Mouse (Mus musculus) neural tube, embryonic 15.5 days (tissue): ENCODE measurements around the gene Zc3h4. TPM values are rescaled to one million over a fixed set of nuclear protein-coding genes. Genes with fewer than 3 reads are reported as not detected.
"Not testable (repeated sequence)": the region's sequence is repeated elsewhere in the genome, so short reads cannot be mapped to it uniquely, and the experiment has no call there.

Experiments used
- ATAC-seq: fragments of 200-750 bp; cut with Nextera tagmentation; 2 replicates; pipeline ENCODE4 v1.8.0; 2017; ENCODE audit warnings: mild to moderate bottlenecking, moderate TSS enrichment, moderate library complexity; ENCODE audit not compliant: low FRiP score
- H3K27ac ChIP-seq: fragments of 300-500 bp; sonication (generic); replicated peaks from 2 replicates; pipeline ENCODE4 v1.5.1; 2015; ENCODE audit warnings: mild to moderate bottlenecking, inconsistent platforms
- H3K27me3 ChIP-seq: fragments of 300-500 bp; sonication (generic); replicated peaks from 2 replicates; pipeline ENCODE4 v1.6.1; 2015; ENCODE audit warnings: inconsistent platforms
- H3K36me3 ChIP-seq: fragments of 300-500 bp; sonication (generic); 2 replicates; pipeline ENCODE4 v1.6.1; 2015; ENCODE audit warnings: inconsistent platforms
- H3K4me1 ChIP-seq: fragments of 300-500 bp; sonication (generic); 2 replicates; pipeline ENCODE4 v1.6.1; 2015; ENCODE audit warnings: inconsistent platforms
- H3K4me2 ChIP-seq: fragments of 300-500 bp; sonication (generic); 2 replicates; pipeline ENCODE4 v1.6.1; 2015; ENCODE audit warnings: inconsistent platforms, mild to moderate bottlenecking, moderate library complexity
- H3K4me3 ChIP-seq: fragments of 300-500 bp; sonication (generic); replicated peaks from 2 replicates; pipeline ENCODE4 v1.5.1; 2015; ENCODE audit warnings: mild to moderate bottlenecking, inconsistent platforms
- H3K9ac ChIP-seq: fragments of 300-500 bp; sonication (generic); replicated peaks from 2 replicates; pipeline ENCODE4 v1.6.1; 2015; ENCODE audit warnings: mild to moderate bottlenecking, inconsistent platforms
- H3K9me3 ChIP-seq: fragments of 300-500 bp; sonication (generic); replicated peaks from 2 replicates; pipeline ENCODE4 v1.6.1; 2016; ENCODE audit warnings: inconsistent platforms
- WGBS: fragments of 180-500 bp; shearing (Covaris S2); methylation state at CpG from one replicate; pipeline ENCODE4 v1.1.7; 2015; ENCODE audit warnings: mixed read lengths; 5-methylcytosine and 5-hydroxymethylcytosine counted together
- polyA plus RNA-seq: library from polyadenylated mRNA; unstranded; fragments of >200 nt; fragmentation: Nextera tagmentation; extraction: Ambion mirVana; gene quantifications from 2 replicates; pipeline ENCODE4 v1.2.1, GENCODE M21; 2015

The Zc3h4 gene
- polyA plus RNA-seq, 1 experiment from 2014 or later: 14.5 TPM

GRCm38 (mm10) chr7:16376505-16376904 is 24.2 kb upstream of the Zc3h4 start:
- 100% methylated on average over 1 of the region's 1 CpGs for WGBS
- H3K36me3 ChIP-seq: peaks cover 54% of the 10 kb centered on the region

GRCm38 (mm10) chr7:16387160-16388041 is 13.3 kb upstream of the Zc3h4 start, which contains the start of gene Sae1:
Gene Sae1, minus strand, starts transcription at chr7:16387806.
- WGBS: under 1% methylated on average over 58 of the region's 58 CpGs
- Histone ChIP-seq H3K9ac (peak within 1 kb of the TSS; percentile 96), H3K9me3 (no peaks in the 10 kb centered on the region), H3K27me3 (no peaks in the 10 kb centered on the region), H3K27ac (peak within 1 kb of the TSS; percentile 88), H3K36me3 (no peaks in the 10 kb centered on the region), H3K4me1 (peaks cover 35% of the 10 kb centered on the region), H3K4me2 (peak within 1 kb of the TSS; percentile 86), H3K4me3 (peak within 1 kb of the TSS; percentile 100)
- peak; percentile 96 for ATAC-seq

More at GRCm38 (mm10) chr7:16376505-16376904, 24.2 kb upstream of the Zc3h4 start:
- no peak for ATAC-seq
- no peak overlapping the region for H3K9ac ChIP-seq
- no peaks in the 10 kb centered on the region for H3K9me3 ChIP-seq
- H3K27ac ChIP-seq: no peak overlapping the region
- H3K4me2 ChIP-seq: no peak overlapping the region
- no peaks in the 10 kb centered on the region for H3K27me3 ChIP-seq
- no peaks in the 10 kb centered on the region for H3K4me1 ChIP-seq
- no peak overlapping the region for H3K4me3 ChIP-seq

GRCm38 (mm10) chr7:16389942-16390341 is 10.8 kb upstream of the Zc3h4 start:
- H3K36me3 ChIP-seq, H3K9me3 ChIP-seq, ATAC-seq, H3K4me2 ChIP-seq, H3K9ac ChIP-seq, H3K27ac ChIP-seq, H3K4me3 ChIP-seq, H3K27me3 ChIP-seq: not testable (repeated sequence)
- H3K4me1 ChIP-seq: peaks cover 28% of the 10 kb centered on the region
- 86% methylated on average over 2 of the region's 2 CpGs for WGBS

GRCm38 (mm10) chr7:16392923-16393322 is 7.8 kb upstream of the Zc3h4 start:
- peaks cover 8% of the 10 kb centered on the region for H3K4me1 ChIP-seq
- ATAC-seq: no peak
- no peaks in the 10 kb centered on the region for H3K9me3 ChIP-seq
- 52% methylated on average over 4 of the region's 4 CpGs for WGBS
- no peaks in the 10 kb centered on the region for H3K27me3 ChIP-seq
- no peak overlapping the region for H3K27ac ChIP-seq
- H3K4me2 ChIP-seq: no peak overlapping the region
- H3K36me3 ChIP-seq: no peaks in the 10 kb centered on the region
- no peak overlapping the region for H3K9ac ChIP-seq
- H3K4me3 ChIP-seq: no peak overlapping the region

GRCm38 (mm10) chr7:16395944-16396343 is 4.8 kb upstream of the Zc3h4 start:
- Histone ChIP-seq H3K27ac (no peak overlapping the region), H3K9ac (no peak overlapping the region), H3K27me3 (no peaks in the 10 kb centered on the region), H3K9me3 (no peaks in the 10 kb centered on the region), H3K4me2 (no peak overlapping the region), H3K4me3 (no peak overlapping the region), H3K4me1 (peaks cover 12% of the 10 kb centered on the region), H3K36me3 (no peaks in the 10 kb centered on the region)
- WGBS: 0% methylated on average over 2 of the region's 2 CpGs
- no peak for ATAC-seq

GRCm38 (mm10) chr7:16397465-16397864 is 3.2 kb upstream of the Zc3h4 start:
- 87% methylated on average over 4 of the region's 4 CpGs for WGBS
- Histone ChIP-seq H3K9me3 (no peaks in the 10 kb centered on the region), H3K4me2 (no peak overlapping the region), H3K36me3 (no peaks in the 10 kb centered on the region), H3K4me1 (peaks cover 12% of the 10 kb centered on the region), H3K9ac (no peak overlapping the region), H3K4me3 (no peak overlapping the region), H3K27ac (no peak overlapping the region), H3K27me3 (no peaks in the 10 kb centered on the region)
- no peak for ATAC-seq

GRCm38 (mm10) chr7:16398387-16399050 is 2.2 kb upstream of the Zc3h4 start:
- H3K9me3 ChIP-seq: no peaks in the 10 kb centered on the region
- peaks cover 16% of the 10 kb centered on the region for H3K4me1 ChIP-seq

GRCm38 (mm10) chr7:16399098-16399819 is 1.5 kb upstream of the Zc3h4 start:
- H3K9ac ChIP-seq: peak overlapping the region; percentile 66
- peak overlapping the region; percentile 84 for H3K4me3 ChIP-seq
- peak; percentile 83 for ATAC-seq
- H3K27me3 ChIP-seq: no peaks in the 10 kb centered on the region
- peak overlapping the region; percentile 100 for H3K27ac ChIP-seq
- under 1% methylated on average over 31 of the region's 31 CpGs for WGBS
- no peaks in the 10 kb centered on the region for H3K9me3 ChIP-seq
- peaks cover 21% of the 10 kb centered on the region for H3K4me1 ChIP-seq
- no peaks in the 10 kb centered on the region for H3K36me3 ChIP-seq
- H3K4me2 ChIP-seq: peak overlapping the region; percentile 71

More at GRCm38 (mm10) chr7:16398387-16399050, 2.2 kb upstream of the Zc3h4 start:
- H3K27me3 ChIP-seq: no peaks in the 10 kb centered on the region
- H3K9ac ChIP-seq: peak overlapping the region; percentile 66
- WGBS: 37% methylated on average over 3 of the region's 3 CpGs
- peak overlapping the region; percentile 71 for H3K4me2 ChIP-seq
- no peak for ATAC-seq
- H3K4me3 ChIP-seq: peak overlapping the region; percentile 84
- H3K36me3 ChIP-seq: no peaks in the 10 kb centered on the region
- H3K27ac ChIP-seq: peak overlapping the region; percentile 100

- Histone ChIP-seq H3K9ac (peak overlapping the region; percentile 100), H3K9me3 (no peaks in the 10 kb centered on the region), H3K4me1 (peaks cover 29% of the 10 kb centered on the region), H3K27me3 (no peaks in the 10 kb centered on the region), H3K36me3 (no peaks in the 10 kb centered on the region), H3K27ac (peak overlapping the region; percentile 100), H3K4me3 (peak overlapping the region; percentile 84), H3K4me2 (peak overlapping the region; percentile 71)
- WGBS: under 1% methylated on average over 75 of the region's 77 CpGs
- peak; percentile 93 for ATAC-seq
These were observed 656 bp upstream of the Zc3h4 start for GRCm38 (mm10) chr7:16399820-16400688.

- peak overlapping the region; percentile 100 for H3K9ac ChIP-seq
- H3K27me3 ChIP-seq: no peaks in the 10 kb centered on the region
- H3K36me3 ChIP-seq: no peaks in the 10 kb centered on the region
- H3K4me2 ChIP-seq: peak overlapping the region; percentile 71
- ATAC-seq: no peak
- H3K4me1 ChIP-seq: peaks cover 40% of the 10 kb centered on the region
- WGBS: under 1% methylated on average over 17 of the region's 17 CpGs
- no peaks in the 10 kb centered on the region for H3K9me3 ChIP-seq
- H3K4me3 ChIP-seq: peak overlapping the region; percentile 84
- peak overlapping the region; percentile 100 for H3K27ac ChIP-seq
These were observed 1.3 kb downstream of the Zc3h4 start for GRCm38 (mm10) chr7:16401991-16402431.
